Mouse (Mus musculus): ENCODE measurements at regions not wholly inside any gene's neighbourhood (a gene's known extent, or its start where the extent isn't known, plus 50 kb on each side); places are given as distances from the start of the nearest gene placed in this dataset.

- no peak for DNase-seq (ENCODE audit: low spot score in 2 of 2)
These were observed 53.2 kb upstream of the Arntl start for GRCm38 (mm10) chr7:113154066-113154465.

GRCm38 (mm10) chr7:113156366-113156765, 50.9 kb upstream of the Arntl start:
- DNase-seq (ENCODE audit: low spot score in 2 of 2), result no peak

GRCm38 (mm10) chr7:113156861-113157747, 50.2 kb upstream of the Arntl start:
- DNase-seq (ENCODE audit: low spot score in 2 of 2), result no peak

Measured in adrenal gland, postnatal 4 days (tissue).